Mouse (Mus musculus): ENCODE measurements around the gene Wdr90. TPM values are rescaled to one million over a fixed set of nuclear protein-coding genes. Genes with fewer than 3 reads are reported as not detected.
A peak's percentile ranks its signal among the peaks of the same experiment; 100 is the strongest.

Wdr90 gene
- polyA plus RNA-seq, 1 experiment from 2014 or later = 15.1 TPM

- no peak for ATAC-seq (replicated peaks; ENCODE audit: insufficient number of reproducible peaks, low FRiP score, low TSS enrichment, low read depth)
- Histone ChIP-seq H3K27ac (replicated peaks; ENCODE audit: low read depth, low read length) (no peak overlapping the region), H3K4me2 (ENCODE audit: low read depth, low read length) (peak overlapping the region; percentile 75), H3K36me3 (replicated peaks; ENCODE audit: control insufficient read depth, insufficient read depth, low read depth, low read length) (peaks cover 6% of the 10 kb centered on the region), H3K9ac (replicated peaks; ENCODE audit: low read length) (peak overlapping the region; percentile 87), H3K4me3 (ENCODE audit: low read depth, low read length) (peak overlapping the region; percentile 89), H3K4me1 (ENCODE audit: control insufficient read depth, insufficient read depth, low read length) (peaks cover 28% of the 10 kb centered on the region), H3K27me3 (ENCODE audit: control insufficient read depth, insufficient read depth, low read length) (no peaks in the 10 kb centered on the region), H3K9me3 (replicated peaks; ENCODE audit: control insufficient read depth, low read length) (no peaks in the 10 kb centered on the region)
- WGBS = 87% methylated on average over 11 of the region's 12 CpGs
- no peak for DNase-seq (ENCODE audit: low spot score)
Observed at GRCm38 (mm10) chr17:25834595-25835222, 26.6 kb downstream of the Wdr90 start.

- Histone ChIP-seq H3K9ac (replicated peaks; ENCODE audit: low read length) (peak overlapping the region; percentile 87), H3K9me3 (replicated peaks; ENCODE audit: control insufficient read depth, low read length) (no peaks in the 10 kb centered on the region), H3K36me3 (replicated peaks; ENCODE audit: control insufficient read depth, insufficient read depth, low read depth, low read length) (peaks cover 4% of the 10 kb centered on the region), H3K27ac (replicated peaks; ENCODE audit: low read depth, low read length) (peak overlapping the region; percentile 89; the same call in 1 of the 2 replicates), H3K4me2 (ENCODE audit: low read depth, low read length) (peak overlapping the region; percentile 75), H3K27me3 (ENCODE audit: control insufficient read depth, insufficient read depth, low read length) (no peaks in the 10 kb centered on the region), H3K4me1 (ENCODE audit: control insufficient read depth, insufficient read depth, low read length) (peaks cover 28% of the 10 kb centered on the region), H3K4me3 (ENCODE audit: low read depth, low read length) (peak overlapping the region; percentile 89)
- WGBS = 50% methylated on average over 6 of the region's 6 CpGs
- no peak for ATAC-seq (replicated peaks; ENCODE audit: insufficient number of reproducible peaks, low FRiP score, low TSS enrichment, low read depth)
- DNase-seq (ENCODE audit: low spot score) = no peak
Observed at GRCm38 (mm10) chr17:25833961-25834594, 27.2 kb downstream of the Wdr90 start.

- ATAC-seq (replicated peaks; ENCODE audit: insufficient number of reproducible peaks, low FRiP score, low TSS enrichment, low read depth) = no peak; the same call in 1 of the 2 replicates
- H3K36me3 ChIP-seq (replicated peaks; ENCODE audit: control insufficient read depth, insufficient read depth, low read depth, low read length) = peaks cover 2% of the 10 kb centered on the region
- H3K4me1 ChIP-seq (ENCODE audit: control insufficient read depth, insufficient read depth, low read length) = peaks cover 30% of the 10 kb centered on the region
Observed at GRCm38 (mm10) chr17:25833291-25833663, 28.0 kb downstream of the Wdr90 start, which contains the start of gene Stub1. TSS of gene Stub1 (minus strand) at chr17:25833404.

GRCm38 (mm10) chr17:25832436-25833290, 28.6 kb downstream of the Wdr90 start:
- H3K4me1 ChIP-seq (ENCODE audit: control insufficient read depth, insufficient read depth, low read length) = peaks cover 31% of the 10 kb centered on the region
- whole genome bisulfite sequencing = under 1% methylated on average over 73 of the region's 77 CpGs

More at GRCm38 (mm10) chr17:25833291-25833663, 28.0 kb downstream of the Wdr90 start, which contains the start of gene Stub1:
- DNase-seq (ENCODE audit: low spot score) = peak; percentile 87
- H3K27me3 ChIP-seq (ENCODE audit: control insufficient read depth, insufficient read depth, low read length) = no peaks in the 10 kb centered on the region
- H3K4me2 ChIP-seq (ENCODE audit: low read depth, low read length) = peak within 1 kb of the TSS; percentile 75
- no peaks in the 10 kb centered on the region for H3K9me3 ChIP-seq (replicated peaks; ENCODE audit: control insufficient read depth, low read length)
- H3K27ac ChIP-seq (replicated peaks; ENCODE audit: low read depth, low read length) = peak within 1 kb of the TSS; percentile 89
- WGBS = under 1% methylated on average over 24 of the region's 24 CpGs
- peak within 1 kb of the TSS; percentile 87 for H3K9ac ChIP-seq (replicated peaks; ENCODE audit: low read length)
- H3K4me3 ChIP-seq (ENCODE audit: low read depth, low read length) = peak within 1 kb of the TSS; percentile 89

GRCm38 (mm10) chr17:25831451-25832281, 29.6 kb downstream of the Wdr90 start:
- ATAC-seq (replicated peaks; ENCODE audit: insufficient number of reproducible peaks, low FRiP score, low TSS enrichment, low read depth) (no peak), DNase-seq (ENCODE audit: low spot score) (no peak)
- Histone ChIP-seq H3K9ac (replicated peaks; ENCODE audit: low read length) (peak overlapping the region; percentile 87), H3K27ac (replicated peaks; ENCODE audit: low read depth, low read length) (no peak overlapping the region), H3K9me3 (replicated peaks; ENCODE audit: control insufficient read depth, low read length) (no peaks in the 10 kb centered on the region), H3K4me3 (ENCODE audit: low read depth, low read length) (peak overlapping the region; percentile 89), H3K4me2 (ENCODE audit: low read depth, low read length) (peak overlapping the region; percentile 75), H3K36me3 (replicated peaks; ENCODE audit: control insufficient read depth, insufficient read depth, low read depth, low read length) (peaks cover 2% of the 10 kb centered on the region), H3K27me3 (ENCODE audit: control insufficient read depth, insufficient read depth, low read length) (no peaks in the 10 kb centered on the region), H3K4me1 (ENCODE audit: control insufficient read depth, insufficient read depth, low read length) (peaks cover 27% of the 10 kb centered on the region)
- 59% methylated on average over 21 of the region's 21 CpGs for WGBS

More at GRCm38 (mm10) chr17:25832436-25833290, 28.6 kb downstream of the Wdr90 start:
- Histone ChIP-seq H3K4me3 (ENCODE audit: low read depth, low read length) (peak overlapping the region; percentile 89), H3K9ac (replicated peaks; ENCODE audit: low read length) (peak overlapping the region; percentile 87), H3K27ac (replicated peaks; ENCODE audit: low read depth, low read length) (peak overlapping the region; percentile 89), H3K9me3 (replicated peaks; ENCODE audit: control insufficient read depth, low read length) (no peaks in the 10 kb centered on the region), H3K4me2 (ENCODE audit: low read depth, low read length) (peak overlapping the region; percentile 75), H3K36me3 (replicated peaks; ENCODE audit: control insufficient read depth, insufficient read depth, low read depth, low read length) (peaks cover 2% of the 10 kb centered on the region), H3K27me3 (ENCODE audit: control insufficient read depth, insufficient read depth, low read length) (no peaks in the 10 kb centered on the region)
- ATAC-seq (replicated peaks; ENCODE audit: insufficient number of reproducible peaks, low FRiP score, low TSS enrichment, low read depth) (peak; percentile 83), DNase-seq (ENCODE audit: low spot score) (peak; percentile 99)

GRCm38 (mm10) chr17:25830806-25831431, 30.4 kb downstream of the Wdr90 start:
- Histone ChIP-seq H3K27ac (replicated peaks; ENCODE audit: low read depth, low read length) (no peak overlapping the region), H3K36me3 (replicated peaks; ENCODE audit: control insufficient read depth, insufficient read depth, low read depth, low read length) (peaks cover 2% of the 10 kb centered on the region), H3K27me3 (ENCODE audit: control insufficient read depth, insufficient read depth, low read length) (no peaks in the 10 kb centered on the region), H3K4me1 (ENCODE audit: control insufficient read depth, insufficient read depth, low read length) (peaks cover 23% of the 10 kb centered on the region), H3K9ac (replicated peaks; ENCODE audit: low read length) (no peak overlapping the region), H3K4me2 (ENCODE audit: low read depth, low read length) (peak overlapping the region; percentile 75), H3K4me3 (ENCODE audit: low read depth, low read length) (peak overlapping the region; percentile 89; the same call in 1 of the 2 replicates), H3K9me3 (replicated peaks; ENCODE audit: control insufficient read depth, low read length) (no peaks in the 10 kb centered on the region)
- ATAC-seq (replicated peaks; ENCODE audit: insufficient number of reproducible peaks, low FRiP score, low TSS enrichment, low read depth) (no peak), DNase-seq (ENCODE audit: low spot score) (no peak)
- 84% methylated on average over 14 of the region's 14 CpGs for whole genome bisulfite sequencing

GRCm38 (mm10) chr17:25830200-25830753, 31.0 kb downstream of the Wdr90 start:
- H3K36me3 ChIP-seq (replicated peaks; ENCODE audit: control insufficient read depth, insufficient read depth, low read depth, low read length) = peaks cover 2% of the 10 kb centered on the region
- no peak overlapping the region for H3K4me3 ChIP-seq (ENCODE audit: low read depth, low read length)
- 89% methylated on average over 4 of the region's 4 CpGs for WGBS
- H3K9me3 ChIP-seq (replicated peaks; ENCODE audit: control insufficient read depth, low read length) = no peaks in the 10 kb centered on the region
- peak overlapping the region; percentile 42; the same call in 1 of the 2 replicates for H3K4me2 ChIP-seq (ENCODE audit: low read depth, low read length)
- no peak overlapping the region for H3K9ac ChIP-seq (replicated peaks; ENCODE audit: low read length)
- peaks cover 23% of the 10 kb centered on the region for H3K4me1 ChIP-seq (ENCODE audit: control insufficient read depth, insufficient read depth, low read length)
- DNase-seq (ENCODE audit: low spot score) (no peak), ATAC-seq (replicated peaks; ENCODE audit: insufficient number of reproducible peaks, low FRiP score, low TSS enrichment, low read depth) (no peak)
- H3K27me3 ChIP-seq (ENCODE audit: control insufficient read depth, insufficient read depth, low read length) = no peaks in the 10 kb centered on the region
- H3K27ac ChIP-seq (replicated peaks; ENCODE audit: low read depth, low read length) = no peak overlapping the region
